Mouse (Mus musculus): Measurements from ENCODE around the gene Laptm4a.

GRCm38 (mm10) chr12:8947714-8948464 lies 26.4 kb downstream of the Laptm4a start, which contains the start of gene Matn3:
- no peak for TF ChIP-seq CTCF (IDR thresholded peaks at IDR 0.05; ENCODE audit: control insufficient read depth, insufficient read depth, insufficient read length)
- no peak for TF ChIP-seq MAX (IDR thresholded peaks at IDR 0.05)
- TF ChIP-seq MYOG (IDR thresholded peaks at IDR 0.05; ENCODE audit: control insufficient read depth, extremely low read depth, insufficient read length) = no peak
- no peak for TF ChIP-seq FOSL1 (IDR thresholded peaks at IDR 0.05; ENCODE audit: insufficient read depth, low read length, poor library complexity, severe bottlenecking)
- TF ChIP-seq MYOD1 (IDR thresholded peaks at IDR 0.05; ENCODE audit: control insufficient read depth, insufficient read length, low read depth) = no peak
- no peak for TF ChIP-seq CEBPB (IDR thresholded peaks at IDR 0.05; ENCODE audit: low read depth)

Measured in C2C12 (cell line).